9 mouse cellular contexts compared by ENCODE assay signal in genomic region chr1:89580999-89581765, GRCm38 (mm10).
DNase-seq lines count a peak whose midpoint lies in the region; ATAC-seq and TF ChIP-seq lines count a peak whose summit lies in the region.
"Had no signal": no experiment of that assay in that cellular context is flagged by ENCODE, and none has a peak within 500 bp of the region (broad histone marks: within the 10 kb centered on the region; RNA-seq: fewer than 3 reads in every experiment).

No protein-coding gene starts in this region.

- DNase-seq in thymus, adult 2 months = no peak
- DNase-seq in thymus, postnatal 25 days = no peak
- DNase-seq in embryo, embryonic 10 days (ENCODE audit: low spot score) = peak; percentile 78
- peak; percentile 57 to 76 for DNase-seq in gastrocnemius, postnatal 4 days (ENCODE audit: low spot score in 2 of 2)
- peak; percentile 35 for DNase-seq in kidney, adult 11 months
- no peak for DNase-seq in c-Kit-positive CD71-positive TER-119-positive erythroid progenitor cells, embryonic 14.5 days (ENCODE audit: low spot score)

- no peaks in the 10 kb centered on the region for H3K36me3 ChIP-seq in thymus, adult 2 months (ENCODE audit: control insufficient read depth, insufficient read depth, low read length)
- H3K36me3 ChIP-seq in liver, embryonic 15.5 days (replicated peaks) = no peaks in the 10 kb centered on the region
- no peaks in the 10 kb centered on the region for H3K36me3 ChIP-seq in neural tube, embryonic 14.5 days (ENCODE audit: control insufficient read depth, insufficient read depth, low read length)

- TF ChIP-seq CTCF in thymus, adult 2 months (IDR thresholded peaks at IDR 0.05; ENCODE audit: borderline replicate concordance, control insufficient read depth, extremely low read depth, insufficient read depth, low read length, poor library complexity) = no peak

- H3K4me1 ChIP-seq in thymus, adult 2 months (replicated peaks; ENCODE audit: control insufficient read depth, insufficient read depth, low read length) = peaks cover 5% of the 10 kb centered on the region; the same call in 1 of the 2 replicates
- peaks cover 17% of the 10 kb centered on the region; the same call in 1 of the 2 replicates for H3K4me1 ChIP-seq in liver, embryonic 15.5 days (replicated peaks)
- peaks cover 65% of the 10 kb centered on the region for H3K4me1 ChIP-seq in neural tube, embryonic 14.5 days (ENCODE audit: control insufficient read depth, insufficient read depth, low read length)

- ATAC-seq in liver, embryonic 15.5 days (ENCODE audit: insufficient read depth) = no peak
- peak; percentile 45 for ATAC-seq in neural tube, embryonic 14.5 days (ENCODE audit: low read depth)

- TF ChIP-seq POLR2A in thymus, adult 2 months (IDR thresholded peaks at IDR 0.05; ENCODE audit: control insufficient read depth, extremely low read depth, insufficient read depth, low read length, poor library complexity) = no peak

- H3K9me3 ChIP-seq in liver, embryonic 15.5 days (replicated peaks) = no peaks in the 10 kb centered on the region
- H3K9me3 ChIP-seq in neural tube, embryonic 14.5 days (ENCODE audit: control insufficient read depth, low read length) = no peaks in the 10 kb centered on the region

- no peak overlapping the region for H3K27ac ChIP-seq in thymus, adult 2 months (ENCODE audit: control insufficient read depth, insufficient read depth, low read length)
- H3K27ac ChIP-seq in liver, embryonic 15.5 days (replicated peaks) = no peak overlapping the region
- H3K27ac ChIP-seq in neural tube, embryonic 14.5 days (ENCODE audit: low read depth, low read length) = peak overlapping the region; percentile 98

- peak overlapping the region; percentile 19 for H3K4me3 ChIP-seq in thymus, adult 2 months (ENCODE audit: control insufficient read depth, insufficient read depth, low read length)
- H3K4me3 ChIP-seq in liver, embryonic 15.5 days (replicated peaks) = peak overlapping the region; percentile 58
- H3K4me3 ChIP-seq in neural tube, embryonic 14.5 days (ENCODE audit: low read depth, low read length) = peak overlapping the region; percentile 85

- H3K9ac ChIP-seq in liver, embryonic 15.5 days = peak overlapping the region; percentile 15; the same call in 1 of the 2 replicates
- H3K9ac ChIP-seq in neural tube, embryonic 14.5 days (replicated peaks; ENCODE audit: low read depth, low read length) = peak overlapping the region; percentile 91

- WGBS in thymus, adult 2 months = 5% methylated on average over 95 of the region's 95 CpGs
- 1% methylated on average over 95 of the region's 95 CpGs for WGBS in liver, embryonic 15.5 days (ENCODE audit: insufficient replicate concordance)
- WGBS in neural tube, embryonic 14.5 days = under 1% methylated on average over 78 of the region's 95 CpGs

- peak overlapping the region; percentile 72 for H3K4me2 ChIP-seq in liver, embryonic 15.5 days
- H3K4me2 ChIP-seq in neural tube, embryonic 14.5 days (ENCODE audit: low read depth, low read length) = peak overlapping the region; percentile 96

- peaks cover 10% of the 10 kb centered on the region; the same call in 1 of the 2 replicates for H3K27me3 ChIP-seq in thymus, adult 2 months (ENCODE audit: control insufficient read depth, insufficient read depth, low read length)
- peaks cover 51% of the 10 kb centered on the region for H3K27me3 ChIP-seq in liver, embryonic 15.5 days
- H3K27me3 ChIP-seq in neural tube, embryonic 14.5 days (ENCODE audit: control insufficient read depth, insufficient read depth, low read length) = no peaks in the 10 kb centered on the region
- H3K27me3 ChIP-seq: Patski had no signal

Comparison
In these comparisons a context has a peak if more than half of its experiments do, and no peak if none do; other contexts are left out.
1. DNase-seq: peak in embryo, embryonic 10 days (single experiment), gastrocnemius, postnatal 4 days (2 of 2) and kidney, adult 11 months (single experiment); none in thymus, adult 2 months (single experiment), thymus, postnatal 25 days (single experiment) and c-Kit-positive CD71-positive TER-119-positive erythroid progenitor cells, embryonic 14.5 days (single experiment).
2. H3K4me3 ChIP-seq: peak in every context shown above with its lines; median percentile 85 in neural tube, embryonic 14.5 days; 58 in liver, embryonic 15.5 days; 19 in thymus, adult 2 months.